ENCODE assay signal across 20 mouse cellular contexts in the genomic region with DNA sequence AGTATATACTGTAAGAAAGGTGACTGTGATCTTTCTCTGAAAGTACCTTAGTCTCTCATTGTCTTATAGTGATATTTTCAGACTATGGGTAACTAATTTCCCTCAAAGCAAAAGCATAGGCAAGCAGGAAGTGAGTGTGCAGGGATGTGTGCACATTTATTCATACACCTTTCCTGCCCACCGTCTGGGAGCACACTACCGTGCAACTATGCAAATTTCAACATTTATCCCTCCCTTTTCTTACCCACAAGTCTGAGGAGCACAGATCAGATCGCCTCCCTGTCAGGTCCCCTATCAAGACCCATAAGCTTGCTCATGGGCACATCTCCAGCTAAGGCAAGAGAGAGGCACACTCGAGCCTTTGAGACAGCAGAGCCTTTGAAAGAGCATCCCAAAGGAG. TPM values are rescaled to one million over a fixed set of nuclear protein-coding genes. Genes with fewer than 3 reads are reported as not detected.
DNase-seq lines count a peak whose midpoint lies in the region; ATAC-seq and TF ChIP-seq lines count a peak whose summit lies in the region.
"Had no signal": no experiment of that assay in that cellular context is flagged by ENCODE, and none has a peak within 500 bp of the region (broad histone marks: within the 10 kb centered on the region; RNA-seq: fewer than 3 reads in every experiment).

No protein-coding gene starts in this region.

- DNase-seq in forebrain, embryonic 11.5 days (ENCODE audit: low spot score): peak; percentile 21
- no peak for DNase-seq in forebrain, embryonic 10.5 days (ENCODE audit: extremely low spot score, low spot score)
- DNase-seq in thymus, postnatal 0 days (ENCODE audit: low spot score): peak; percentile 18
- no peak for DNase-seq in thymus, postnatal 36 days
- DNase-seq in T-cell, adult 2 months (ENCODE audit: low spot score): peak; percentile 48
- peak; percentile 80 to 84 for DNase-seq in spleen, postnatal 36 days (ENCODE audit: low spot score in 2 of 2)
- DNase-seq in layer of hippocampus, adult 2 months (ENCODE audit: low spot score in 2 of 2): no peak
- DNase-seq in limb, embryonic 10.5 days (ENCODE audit: low spot score): no peak
- DNase-seq: adrenal gland, postnatal 25 days; cerebellum, adult 9-10 months; gastrocnemius, postnatal 25 days; heart, postnatal 4 days; kidney, adult 2 months; kidney, postnatal 10 days; right cerebral cortex, postnatal 14 days had no signal

- 73% methylated on average over 4 of the region's 4 CpGs for WGBS in forebrain, embryonic 11.5 days
- WGBS in forebrain, embryonic 10.5 days: 79% methylated on average over 4 of the region's 4 CpGs
- WGBS in limb, embryonic 10.5 days: 83% methylated on average over 4 of the region's 4 CpGs

- H3K9ac ChIP-seq in forebrain, embryonic 11.5 days (ENCODE audit: low read length): no peak overlapping the region
- H3K9ac ChIP-seq: forebrain, embryonic 15.5 days; heart, embryonic 15.5 days; hindbrain, embryonic 14.5 days had no signal

- no peak overlapping the region for H3K4me2 ChIP-seq in forebrain, embryonic 11.5 days (ENCODE audit: low read depth, low read length, severe bottlenecking)
- H3K4me2 ChIP-seq: forebrain, embryonic 15.5 days; heart, embryonic 15.5 days; hindbrain, embryonic 14.5 days; midbrain, embryonic 11.5 days had no signal

- no peak overlapping the region for H3K27ac ChIP-seq in forebrain, embryonic 11.5 days (ENCODE audit: low read depth, low read length)
- no peak overlapping the region for H3K27ac ChIP-seq in forebrain, embryonic 10.5 days
- H3K27ac ChIP-seq in layer of hippocampus, adult 2 months: no peak overlapping the region
- H3K27ac ChIP-seq in limb, embryonic 10.5 days: no peak overlapping the region
- H3K27ac ChIP-seq: forebrain, embryonic 15.5 days; heart, embryonic 15.5 days; hindbrain, embryonic 14.5 days; stomach, postnatal 0 days had no signal

- no peaks in the 10 kb centered on the region for H3K4me1 ChIP-seq in forebrain, embryonic 11.5 days (replicated peaks; ENCODE audit: control insufficient read depth, insufficient read depth, low read length)
- H3K4me1 ChIP-seq in forebrain, embryonic 10.5 days: no peaks in the 10 kb centered on the region
- no peaks in the 10 kb centered on the region for H3K4me1 ChIP-seq in limb, embryonic 10.5 days
- H3K4me1 ChIP-seq: forebrain, embryonic 15.5 days; heart, embryonic 15.5 days had no signal

- H3K4me3 ChIP-seq in forebrain, embryonic 11.5 days (ENCODE audit: low read depth, low read length): no peak overlapping the region
- H3K4me3 ChIP-seq in forebrain, embryonic 10.5 days: no peak overlapping the region
- no peak overlapping the region for H3K4me3 ChIP-seq in layer of hippocampus, adult 2 months
- H3K4me3 ChIP-seq in limb, embryonic 10.5 days: no peak overlapping the region
- H3K4me3 ChIP-seq: forebrain, embryonic 15.5 days; heart, embryonic 15.5 days had no signal

- no peaks in the 10 kb centered on the region for H3K27me3 ChIP-seq in forebrain, embryonic 11.5 days (ENCODE audit: control insufficient read depth, insufficient read depth, low read length)
- H3K27me3 ChIP-seq in forebrain, embryonic 10.5 days (ENCODE audit: poor library complexity, severe bottlenecking): no peaks in the 10 kb centered on the region
- 0 out of 2 replicates have a peak, but pooled peaks cover 3% of the 10 kb centered on the region for H3K27me3 ChIP-seq in limb, embryonic 10.5 days (ENCODE audit: low read depth, poor library complexity, severe bottlenecking)
- H3K27me3 ChIP-seq: forebrain, embryonic 15.5 days; heart, embryonic 15.5 days had no signal

- no peaks in the 10 kb centered on the region for H3K9me3 ChIP-seq in forebrain, embryonic 11.5 days (ENCODE audit: control insufficient read depth, low read length)
- H3K9me3 ChIP-seq in forebrain, embryonic 10.5 days: no peaks in the 10 kb centered on the region
- H3K9me3 ChIP-seq in limb, embryonic 10.5 days (replicated peaks): no peaks in the 10 kb centered on the region
- H3K9me3 ChIP-seq: forebrain, embryonic 15.5 days; heart, embryonic 15.5 days had no signal

- ATAC-seq in forebrain, embryonic 11.5 days (replicated peaks; ENCODE audit: low FRiP score): no peak
- ATAC-seq: forebrain, embryonic 15.5 days had no signal

- TF ChIP-seq CTCF in layer of hippocampus, adult 2 months (conservative IDR thresholded peaks at IDR 0.05): no peak

- H3K36me3 ChIP-seq in forebrain, embryonic 11.5 days (ENCODE audit: control insufficient read depth, insufficient read depth, low read length): no peaks in the 10 kb centered on the region
- H3K36me3 ChIP-seq in forebrain, embryonic 10.5 days (replicated peaks): no peaks in the 10 kb centered on the region
- H3K36me3 ChIP-seq in limb, embryonic 10.5 days: no peaks in the 10 kb centered on the region
- H3K36me3 ChIP-seq: forebrain, embryonic 15.5 days; heart, embryonic 15.5 days had no signal

RNA-seq across cellular contexts. Expression of a gene that starts 41.2 kb away (rescaled TPM):
- polyA plus RNA-seq in forebrain, embryonic 11.5 days (2014; fragmentation: Nextera tagmentation; extraction: Ambion mirVana): 0.83 and 1.4 TPM in 2 replicates
- polyA plus RNA-seq in forebrain, embryonic 10.5 days (2016; fragmentation: Nextera tagmentation; extraction: Ambion mirVana): 0.19 and 0.36 TPM in 2 replicates
- 8.5 and 12.1 TPM in 2 replicates for polyA plus RNA-seq in thymus, postnatal 0 days (2015; fragmentation: Nextera tagmentation; extraction: Ambion mirVana)
- 1 to 10 TPM; 3.7 to 5.6 TPM for total RNA-seq in layer of hippocampus, adult 2 months (2021)
- 0.13 and 0.16 TPM in 2 replicates for polyA plus RNA-seq in limb, embryonic 10.5 days (2016; fragmentation: Nextera tagmentation; extraction: Ambion mirVana)

Comparison
In these comparisons a context has a peak if more than half of its experiments do, and no peak if none do; other contexts are left out.
1. DNase-seq: peak in forebrain, embryonic 11.5 days (single experiment), thymus, postnatal 0 days (single experiment), T-cell, adult 2 months (single experiment) and spleen, postnatal 36 days (2 of 2); none in forebrain, embryonic 10.5 days (single experiment), thymus, postnatal 36 days (0 of 2), layer of hippocampus, adult 2 months (0 of 2) and limb, embryonic 10.5 days (single experiment).